Mouse (Mus musculus) lung, postnatal 0 days (tissue): ENCODE data around the gene Zfp667. TPM values are rescaled to one million over a fixed set of nuclear protein-coding genes. Genes with fewer than 3 reads are reported as not detected.

Experiments
- ATAC-seq: fragments of 200-750 bp; cut with Nextera tagmentation; 2 replicates; pipeline ENCODE4 v1.8.0; 2017; ENCODE audit warnings: moderate library complexity
- DNase-seq: peaks from one replicate; pipeline ENCODE4 v3.0.0-alpha.2; 2016; ENCODE audit warnings: low spot score
- H3K27ac ChIP-seq: fragments of 300-500 bp; sonication (generic); 2 replicates; pipeline ENCODE4 v1.5.1; 2014; ENCODE audit warnings: antibody characterized with exemption, mild to moderate bottlenecking, low read length, mixed read lengths
- H3K27me3 ChIP-seq: fragments of 300-500 bp; sonication (generic); replicated peaks from 2 replicates; pipeline ENCODE4 v1.6.1; 2014; ENCODE audit warnings: low read length, mixed read lengths; ENCODE audit not compliant: insufficient read depth
- H3K36me3 ChIP-seq: fragments of 300-500 bp; sonication (generic); 2 replicates; pipeline ENCODE4 v1.6.1; 2014; ENCODE audit warnings: low read length, mixed read lengths; ENCODE audit not compliant: insufficient read depth
- H3K4me1 ChIP-seq: fragments of 300-500 bp; sonication (generic); 2 replicates; pipeline ENCODE4 v1.6.1; 2014; ENCODE audit warnings: antibody characterized with exemption, low read depth, low read length, mixed read lengths; ENCODE audit not compliant: insufficient read depth
- H3K4me2 ChIP-seq: fragments of 300-500 bp; sonication (generic); replicated peaks from 2 replicates; pipeline ENCODE4 v1.6.1; 2014; ENCODE audit warnings: low read depth, mild to moderate bottlenecking, low read length, moderate library complexity, mixed read lengths
- H3K4me3 ChIP-seq: fragments of 300-500 bp; sonication (generic); 2 replicates; pipeline ENCODE4 v1.5.1; 2014; ENCODE audit warnings: low read depth, low read length
- H3K9ac ChIP-seq: fragments of 300-500 bp; sonication (generic); replicated peaks from 2 replicates; pipeline ENCODE4 v1.6.1; 2014; ENCODE audit warnings: low read depth, mild to moderate bottlenecking
- H3K9me3 ChIP-seq: fragments of 300-500 bp; sonication (generic); 2 replicates; pipeline ENCODE4 v1.6.1; 2016; ENCODE audit warnings: low read length, mixed read lengths
- CTCF ChIP-seq: IDR thresholded peaks from 2 replicates; pipeline ENCODE4 v1.5.1; 2016; ENCODE audit warnings: antibody characterized with exemption, mild to moderate bottlenecking
- EP300 ChIP-seq: IDR thresholded peaks from 2 replicates; pipeline ENCODE4 v1.6.1; 2016; ENCODE audit warnings: antibody characterized with exemption, mild to moderate bottlenecking, control low read depth
- WGBS: fragments of 180-500 bp; shearing (Covaris S2); extraction: QIAGEN DNeasy Blood & Tissue Kit; methylation state at CpG from one replicate; pipeline ENCODE4 v1.1.7; 2014; 5-methylcytosine and 5-hydroxymethylcytosine counted together
- polyA plus RNA-seq: library from polyadenylated mRNA; unstranded; fragments of >200 nt; fragmentation: Nextera tagmentation; extraction: Ambion mirVana; gene quantifications from 2 replicates; pipeline ENCODE4 v1.2.1, GENCODE M21; 2015

The Zfp667 gene
- polyA plus RNA-seq, 1 experiment from 2014 or later: 4.7 TPM

DNA sequence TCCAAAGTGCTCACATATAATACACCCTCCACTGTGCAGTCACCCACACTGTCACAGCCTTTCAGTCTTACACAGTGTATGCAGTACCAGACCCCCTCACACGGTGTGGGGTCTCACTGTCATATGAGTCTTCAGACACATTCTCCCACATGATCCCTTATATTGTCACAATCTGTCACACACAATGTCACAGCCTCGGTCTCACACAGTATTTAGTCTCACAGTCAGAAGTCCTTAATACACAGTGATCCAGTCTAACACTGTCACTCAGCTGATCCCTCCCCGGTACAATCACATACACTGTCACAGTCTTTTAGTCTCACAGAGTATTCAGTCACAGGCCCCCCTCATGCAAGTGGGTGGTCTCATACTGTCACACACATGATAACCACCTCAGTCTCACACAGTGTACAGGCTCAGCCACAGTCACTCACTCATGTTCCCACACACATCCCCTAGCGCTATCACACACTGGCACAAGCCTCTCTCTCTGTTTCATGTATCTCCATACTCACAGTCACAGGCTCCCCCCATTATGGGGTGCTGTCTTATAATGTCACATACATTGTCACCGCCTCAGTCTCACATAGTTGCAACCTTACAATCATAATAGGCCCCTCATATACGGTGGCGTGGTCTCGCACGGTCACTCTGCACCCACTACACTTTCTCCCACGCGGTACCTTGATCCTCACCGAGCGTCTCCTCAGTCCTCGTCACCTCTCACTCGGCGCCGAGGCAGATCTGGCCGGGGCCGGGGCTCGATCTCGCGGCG, 44.3 kb downstream of the Zfp667 start:
- no peaks in the 10 kb centered on the region for H3K9me3 ChIP-seq
- no peak for TF ChIP-seq CTCF
- TF ChIP-seq EP300: no peak
- H3K4me1 ChIP-seq: peaks cover 4% of the 10 kb centered on the region; the same call in 1 of the 2 replicates
- no peaks in the 10 kb centered on the region for H3K36me3 ChIP-seq
- no peaks in the 10 kb centered on the region for H3K27me3 ChIP-seq
- H3K9ac ChIP-seq: peak overlapping the region; percentile 58
- peak overlapping the region; percentile 69 for H3K27ac ChIP-seq
- H3K4me2 ChIP-seq: peak overlapping the region; percentile 72
- DNase-seq: peak; percentile 29
- peak overlapping the region; percentile 59 for H3K4me3 ChIP-seq
- 13% methylated on average over 23 of the region's 23 CpGs for WGBS
- ATAC-seq: peak; percentile 63

DNA sequence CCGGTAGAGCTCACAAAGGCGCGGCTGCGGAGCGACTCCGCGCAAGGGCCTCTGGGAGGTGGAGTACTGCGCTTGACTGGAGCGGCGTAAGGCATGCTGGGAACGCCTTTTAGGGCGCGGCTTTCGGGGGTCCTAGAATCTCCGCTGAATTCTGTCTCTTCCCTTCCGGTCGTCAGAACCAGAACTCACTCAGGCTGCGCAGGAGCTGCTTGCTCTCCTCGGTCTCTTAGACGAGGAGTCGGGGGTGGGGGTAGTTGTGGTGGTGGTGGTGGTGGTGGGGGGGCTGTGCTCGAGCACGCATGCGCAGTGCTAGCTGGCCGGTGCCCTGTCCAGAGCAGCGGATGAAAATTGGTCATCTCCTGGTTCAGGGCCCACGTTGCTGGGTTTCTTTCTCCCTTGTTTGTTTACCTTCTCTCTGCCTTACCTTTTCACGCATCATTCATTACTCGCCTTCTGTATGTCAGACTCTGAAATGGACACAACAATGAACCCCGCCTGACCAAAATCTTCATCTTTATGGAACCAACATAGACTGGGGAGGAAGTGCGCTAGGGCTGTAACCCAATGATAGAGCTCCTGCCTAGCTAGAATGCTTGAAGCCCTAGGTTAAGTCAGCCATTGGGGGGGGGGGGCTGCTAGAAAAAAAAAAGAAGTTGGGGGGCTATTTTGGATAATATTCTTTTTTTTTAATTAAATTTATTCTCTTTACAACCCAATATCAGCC, 45.0 kb downstream of the Zfp667 start, which contains the start of gene Zfp583:
TSS of gene Zfp583 (minus strand) at position 53 of the 724 bp plus-strand sequence.
- Histone ChIP-seq H3K27ac (peak within 1 kb of the TSS; percentile 69), H3K4me3 (peak within 1 kb of the TSS; percentile 59), H3K36me3 (no peaks in the 10 kb centered on the region), H3K4me1 (peaks cover 4% of the 10 kb centered on the region; the same call in 1 of the 2 replicates), H3K9me3 (no peaks in the 10 kb centered on the region), H3K4me2 (peak within 1 kb of the TSS; percentile 72), H3K27me3 (no peaks in the 10 kb centered on the region), H3K9ac (peak within 1 kb of the TSS; percentile 58)
- ATAC-seq (peak; percentile 98), DNase-seq (peak; percentile 94)
- no peak for TF ChIP-seq CTCF
- TF ChIP-seq EP300: no peak
- 6% methylated on average over 31 of the region's 31 CpGs for WGBS

DNA sequence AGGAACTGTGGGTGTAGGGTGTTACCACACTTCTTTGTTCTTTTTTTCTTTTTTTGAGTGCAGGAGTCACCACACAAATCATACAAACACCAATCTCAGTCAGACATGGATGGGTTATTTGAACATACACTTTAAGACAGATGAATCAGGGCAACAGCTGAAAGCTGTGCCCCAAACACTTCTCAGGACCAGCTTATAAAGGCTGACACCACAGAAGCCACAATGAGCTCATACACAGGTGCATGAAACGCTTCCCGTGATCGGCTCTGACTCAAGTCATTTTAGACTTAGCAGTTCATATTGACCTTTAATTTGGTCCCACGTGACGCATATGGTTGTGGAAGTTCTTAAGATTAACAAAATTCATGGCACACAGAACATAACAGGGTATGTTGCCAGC, 53.5 kb downstream of the Zfp667 start:
- TF ChIP-seq CTCF (no peak), EP300 (no peak)
- DNase-seq (no peak), ATAC-seq (no peak)
- Histone ChIP-seq H3K4me3 (no peak overlapping the region), H3K36me3 (no peaks in the 10 kb centered on the region), H3K9me3 (no peaks in the 10 kb centered on the region), H3K4me2 (no peak overlapping the region), H3K27me3 (no peaks in the 10 kb centered on the region), H3K9ac (no peak overlapping the region), H3K27ac (no peak overlapping the region), H3K4me1 (no peaks in the 10 kb centered on the region)
- 74% methylated on average over 5 of the region's 5 CpGs for WGBS

DNA sequence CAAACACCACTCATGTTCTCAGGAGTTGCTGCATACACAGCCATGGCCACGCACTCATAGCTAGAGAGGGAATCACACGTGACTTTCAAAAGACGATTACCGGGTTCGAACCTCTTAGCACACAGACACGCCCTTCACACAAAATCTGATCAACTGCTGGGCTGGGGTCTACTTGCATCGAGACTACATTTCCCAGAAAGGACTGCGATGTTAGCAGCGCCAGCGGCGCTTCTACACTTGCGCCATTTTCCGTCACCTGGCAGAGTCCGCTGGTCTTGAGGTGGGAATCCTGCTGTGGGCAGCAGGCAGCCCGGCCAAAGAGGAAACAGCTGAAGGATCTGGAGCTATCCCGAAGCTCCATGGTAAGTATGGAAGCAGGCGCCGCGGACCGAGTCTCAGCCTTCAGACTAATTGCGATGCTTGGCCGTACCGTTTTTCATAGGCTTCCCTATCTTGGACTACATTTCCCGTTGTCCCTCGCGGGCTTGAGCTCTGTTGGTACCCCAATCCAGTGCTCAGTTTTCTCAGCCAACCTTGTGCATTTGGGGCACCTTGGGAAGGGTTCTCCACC, 57.2 kb downstream of the Zfp667 start, which contains the start of gene Gm3854:
TSS of gene Gm3854 (plus strand) at position 259 of the 571 bp plus-strand sequence.
- under 1% methylated on average over 26 of the region's 26 CpGs for WGBS
- TF ChIP-seq EP300 (no peak), CTCF (no peak)
- Histone ChIP-seq H3K9ac (peak within 1 kb of the TSS; percentile 39; the same call in 1 of the 2 replicates), H3K27me3 (no peaks in the 10 kb centered on the region), H3K4me2 (peak within 1 kb of the TSS; percentile 68), H3K9me3 (no peaks in the 10 kb centered on the region), H3K27ac (no peak within 1 kb of the TSS), H3K4me3 (peak within 1 kb of the TSS; percentile 59), H3K4me1 (no peaks in the 10 kb centered on the region), H3K36me3 (no peaks in the 10 kb centered on the region)
- ATAC-seq (peak; percentile 70), DNase-seq (peak; percentile 38)

DNA sequence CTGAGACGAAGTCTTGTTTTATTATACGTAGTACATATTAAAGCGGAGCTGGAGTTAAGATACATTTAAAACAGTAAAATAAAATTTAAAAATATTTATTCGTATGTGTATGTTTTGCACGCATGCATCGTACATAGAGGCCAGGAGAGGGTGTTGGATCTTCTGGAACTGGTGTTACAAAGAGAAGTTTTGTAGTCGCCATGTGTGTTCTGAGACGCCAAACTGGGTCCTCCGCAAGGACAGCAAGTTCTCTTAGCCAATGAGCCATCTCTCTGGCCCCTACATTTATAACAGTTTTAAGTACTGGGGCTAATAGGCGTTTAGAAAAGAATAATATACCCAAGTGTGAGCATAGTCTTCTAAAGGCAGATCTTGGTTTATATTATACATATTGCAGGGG, 57.7 kb downstream of the Zfp667 start:
- Histone ChIP-seq H3K36me3 (no peaks in the 10 kb centered on the region), H3K4me3 (peak overlapping the region; percentile 59), H3K27me3 (no peaks in the 10 kb centered on the region), H3K9me3 (no peaks in the 10 kb centered on the region), H3K9ac (0 out of 2 replicates have a peak overlapping the region, but pooled peaks have one; percentile 39), H3K4me1 (no peaks in the 10 kb centered on the region), H3K27ac (no peak overlapping the region), H3K4me2 (peak overlapping the region; percentile 68)
- WGBS: 30% methylated on average over 10 of the region's 10 CpGs
- DNase-seq (no peak), ATAC-seq (no peak)
- TF ChIP-seq CTCF (no peak), EP300 (no peak)

Other genes starting within 250 kb of the Zfp667 start
- not detected in 2 replicates for gene Nlrp4c, start 241.4 kb upstream of the Zfp667 start, polyA plus RNA-seq
- gene Zfp787, start 130.6 kb upstream of the Zfp667 start, polyA plus RNA-seq: 29.5 and 47.4 TPM in 2 replicates
- 41.1 and 42.9 TPM in 2 replicates for gene Zfp444, start 114.4 kb upstream of the Zfp667 start, polyA plus RNA-seq
- not detected in 2 replicates for gene Galp, start 89.5 kb upstream of the Zfp667 start, polyA plus RNA-seq
- not detected in 2 replicates for gene Zscan5b, start 64.3 kb upstream of the Zfp667 start, polyA plus RNA-seq
- not detected in 2 replicates for gene Epp13, start 33.9 kb upstream of the Zfp667 start, polyA plus RNA-seq
- 2.8 and 4.0 TPM in 2 replicates for gene Zfp583, start 44.7 kb downstream of the Zfp667 start, polyA plus RNA-seq
- gene Gm3854, start 57.2 kb downstream of the Zfp667 start, polyA plus RNA-seq: 0.18 and 0.21 TPM in 2 replicates
- gene Zfp78, start 76.7 kb downstream of the Zfp667 start, polyA plus RNA-seq: 1.6 and 2.5 TPM in 2 replicates
- 5.0 and 5.3 TPM in 2 replicates for gene Zfp28, start 96.7 kb downstream of the Zfp667 start, polyA plus RNA-seq
- not detected in 2 replicates for gene Smim17, start 112.1 kb downstream of the Zfp667 start, polyA plus RNA-seq
- gene Gm20715, start 123.7 kb downstream of the Zfp667 start, polyA plus RNA-seq: not detected in 2 replicates
- not detected in 2 replicates for gene Olfr1344, start 152.1 kb downstream of the Zfp667 start, polyA plus RNA-seq
- not detected in 2 replicates for gene Olfr1336, start 169.6 kb downstream of the Zfp667 start, polyA plus RNA-seq
- not detected in 2 replicates for gene Olfr1346, start 180.5 kb downstream of the Zfp667 start, polyA plus RNA-seq
- not detected in 2 replicates for gene Olfr5, start 200.4 kb downstream of the Zfp667 start, polyA plus RNA-seq
- gene Olfr1347, start 213.2 kb downstream of the Zfp667 start, polyA plus RNA-seq: not detected in 2 replicates
- gene Olfr1348, start 222.2 kb downstream of the Zfp667 start, polyA plus RNA-seq: not detected in 2 replicates
- gene Olfr1349, start 236.4 kb downstream of the Zfp667 start, polyA plus RNA-seq: not detected in 2 replicates